Mouse (Mus musculus) brain, embryonic 14.5 days (tissue): ENCODE results near the gene Plcb1.

Experiments
- CTCF ChIP-seq: fragments of 200-500 bp; IDR thresholded peaks from 2 replicates; pipeline ENCODE4 v1.5.1; 2012; ENCODE audit warnings: inconsistent platforms, mild to moderate bottlenecking, moderate library complexity, borderline replicate concordance; ENCODE audit not compliant: insufficient read depth, insufficient read length; ENCODE audit errors: extremely low read depth
- POLR2A ChIP-seq: fragments of 200-500 bp; IDR thresholded peaks from 2 replicates; pipeline ENCODE4 v1.6.1; 2012; ENCODE audit warnings: mild to moderate bottlenecking, inconsistent platforms, borderline replicate concordance; ENCODE audit not compliant: poor library complexity, insufficient read depth, insufficient read length, severe bottlenecking; ENCODE audit errors: extremely low read depth

DNA sequence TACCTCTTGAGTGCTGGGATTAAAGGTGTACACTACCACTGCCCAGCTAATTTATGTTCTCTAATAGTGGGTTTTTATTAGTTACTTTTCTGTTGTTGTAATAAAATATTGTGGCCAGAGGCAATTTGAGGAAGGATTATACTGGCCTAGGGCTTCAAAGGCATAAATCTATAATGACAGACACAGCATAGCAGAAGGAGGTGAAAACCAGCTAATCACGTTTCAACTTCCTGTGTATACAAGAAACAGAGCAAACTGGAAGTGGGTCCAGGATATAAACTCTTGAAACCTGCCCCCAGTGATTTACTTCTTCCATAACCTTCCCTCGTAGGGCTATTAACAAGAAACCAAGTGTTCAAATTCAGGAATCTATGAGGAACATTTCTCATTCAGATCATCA is 715.0 kb downstream of the Plcb1 start:
- no peak for TF ChIP-seq POLR2A
- TF ChIP-seq CTCF: no peak
